Mouse (Mus musculus) thymus, adult 2 months (tissue): Measurements from ENCODE around the gene A630001G21Rik.

ENCODE experiments used
- CTCF ChIP-seq: fragments of 200-500 bp; IDR thresholded peaks from 2 replicates; pipeline ENCODE4 v1.5.1; 2012; ENCODE audit warnings: mild to moderate bottlenecking, control low read depth, low read length, moderate library complexity, borderline replicate concordance; ENCODE audit not compliant: control insufficient read depth, poor library complexity, insufficient read depth; ENCODE audit errors: extremely low read depth
- POLR2A ChIP-seq: fragments of 200-500 bp; IDR thresholded peaks from 2 replicates; pipeline ENCODE4 v1.6.1; 2012; ENCODE audit warnings: mild to moderate bottlenecking, low read length, control low read depth, moderate library complexity; ENCODE audit not compliant: control insufficient read depth, poor library complexity, insufficient read depth; ENCODE audit errors: extremely low read depth

DNA sequence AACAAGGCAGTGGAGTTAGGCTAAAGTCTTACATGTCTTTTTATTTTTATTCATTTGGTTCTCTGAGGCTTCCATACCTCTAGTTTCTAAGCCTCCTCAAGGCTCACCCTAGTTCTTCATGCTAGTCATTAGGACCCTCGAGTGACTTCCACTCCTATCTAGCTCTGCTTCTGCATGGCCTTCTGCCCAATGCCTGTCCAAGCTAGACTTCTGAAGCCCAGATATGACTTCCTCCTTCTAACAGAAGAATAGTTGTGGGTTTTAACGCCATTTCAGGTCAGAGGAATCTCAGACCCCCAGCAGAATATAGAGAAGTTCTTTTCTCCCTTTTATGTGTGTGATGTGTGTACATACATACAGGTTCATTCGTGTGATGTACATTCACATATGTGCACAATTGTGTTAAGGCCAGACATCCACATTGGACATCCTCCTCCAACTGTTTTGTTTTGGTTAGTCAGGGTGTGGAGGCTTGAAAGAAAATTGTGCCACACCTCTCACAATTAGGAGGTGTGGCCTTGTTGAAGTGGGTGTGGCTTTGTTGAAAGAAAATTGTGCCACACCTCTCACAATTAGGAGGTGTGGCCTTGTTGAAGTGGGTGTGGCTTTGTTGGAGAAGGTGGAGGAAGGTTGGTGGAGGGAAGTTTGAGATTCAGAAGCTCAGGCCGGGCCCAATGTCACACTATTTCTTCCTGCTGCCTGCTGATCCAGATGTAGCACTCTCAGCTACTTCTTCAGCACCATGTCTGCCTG is 1.2 kb upstream of the A630001G21Rik start:
- TF ChIP-seq CTCF (no peak), POLR2A (no peak)
